Mouse (Mus musculus): ENCODE data around the gene Suz12.

Suz12 gene

DNA sequence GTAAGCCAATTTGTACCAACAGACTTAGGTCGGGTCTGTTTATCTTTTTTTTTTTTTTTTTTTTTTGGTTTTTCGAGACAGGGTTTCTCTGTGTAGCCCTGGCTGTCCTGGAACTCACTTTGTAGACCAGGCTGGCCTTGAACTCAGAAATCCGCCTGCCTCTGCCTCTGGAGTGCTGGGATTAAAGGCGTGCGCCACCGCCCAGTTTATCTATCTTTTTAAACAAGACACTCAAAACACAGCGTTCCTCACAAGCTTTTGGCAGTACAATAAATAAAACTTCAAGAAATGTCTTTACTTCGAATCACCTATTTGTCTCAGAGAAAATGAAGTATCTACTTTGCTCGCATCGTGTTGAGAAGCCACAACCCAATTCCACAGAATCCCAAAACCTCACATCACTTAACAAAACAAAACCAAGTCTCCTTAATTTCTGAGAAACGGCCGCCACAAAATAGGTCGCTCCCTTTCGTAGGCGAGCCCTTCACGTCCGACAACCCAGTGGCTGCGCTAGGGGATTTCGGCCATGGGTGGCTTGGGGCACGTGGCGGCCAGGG lies 793 bp upstream of the Suz12 start:
- WGBS: 26% methylated on average over 21 of the region's 21 CpGs

DNA sequence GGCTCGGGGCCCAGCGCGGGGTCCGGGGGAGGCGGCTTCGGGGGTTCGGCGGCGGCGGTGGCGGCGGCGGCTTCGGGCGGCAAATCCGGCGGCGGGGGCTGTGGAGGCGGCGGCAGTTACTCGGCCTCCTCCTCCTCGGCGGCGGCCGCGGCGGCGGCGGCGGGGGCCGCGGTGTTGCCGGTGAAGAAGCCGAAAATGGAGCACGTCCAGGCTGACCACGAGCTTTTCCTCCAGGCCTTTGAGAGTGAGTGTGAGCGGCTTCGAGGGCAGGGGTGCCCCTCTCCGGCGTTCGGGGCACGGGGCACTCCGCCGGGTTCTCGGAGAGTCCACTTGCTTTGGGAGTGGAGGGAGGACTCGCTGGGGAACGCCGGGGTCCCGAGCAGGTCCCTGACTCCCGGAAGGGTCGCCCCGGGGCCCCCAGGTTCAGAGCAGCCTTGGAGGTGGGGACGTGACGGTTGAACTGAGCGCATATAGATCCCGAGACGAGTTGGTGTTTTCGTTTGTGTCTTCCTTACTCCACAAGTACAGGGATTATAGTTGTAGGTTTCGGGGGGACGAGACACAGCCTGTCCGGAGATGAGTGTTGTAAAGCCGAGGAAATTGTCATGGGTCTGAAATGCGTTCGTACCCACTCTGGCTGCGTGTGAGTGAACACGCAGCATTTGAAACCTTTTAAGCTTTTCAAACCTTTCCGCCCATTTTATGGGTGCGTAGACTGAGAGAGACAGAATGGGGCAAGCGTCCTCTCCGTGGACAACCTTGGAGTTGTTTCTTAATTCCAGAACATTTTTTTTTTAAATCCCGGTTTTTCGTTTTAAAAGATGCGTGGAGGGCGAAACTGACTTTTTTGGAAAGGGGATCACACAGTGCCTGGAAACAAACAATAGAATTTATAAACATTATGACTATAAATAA lies 707 bp downstream of the Suz12 start:
- 2% methylated on average over 49 of the region's 74 CpGs for WGBS

DNA sequence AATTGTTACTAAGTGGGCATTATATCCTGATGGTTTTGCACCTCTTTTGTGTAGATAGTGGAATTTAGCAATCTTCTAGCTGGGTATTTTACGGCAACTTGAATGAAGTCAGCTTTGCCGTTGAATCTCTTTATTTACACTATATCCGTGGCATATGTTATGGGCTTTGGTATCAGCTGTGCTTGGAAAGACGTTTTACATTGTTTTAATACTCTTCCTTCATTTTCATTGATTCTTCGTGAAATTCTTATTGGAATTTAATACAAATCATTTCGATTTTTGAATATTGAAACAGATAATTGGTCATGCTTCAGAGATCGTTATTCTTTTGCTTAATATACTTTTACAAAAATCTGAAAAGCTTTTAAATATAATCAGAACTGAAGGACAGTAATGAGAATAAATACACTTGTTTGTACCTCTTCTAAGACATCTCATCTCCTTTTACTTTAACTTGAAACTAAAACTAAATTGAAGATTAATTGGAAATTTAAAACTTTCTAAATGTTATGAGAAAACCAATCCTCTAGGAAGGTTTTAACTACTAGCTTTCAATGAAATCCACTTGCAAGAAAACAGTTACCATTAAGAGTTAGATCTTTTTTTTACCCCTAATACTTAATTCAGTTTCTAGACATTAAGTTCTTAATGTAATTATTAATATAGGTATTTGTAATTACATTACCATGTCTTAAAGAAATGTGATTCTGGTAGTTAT lies 1.5 kb downstream of the Suz12 start:
- WGBS: 4% methylated on average over 7 of the region's 7 CpGs

DNA sequence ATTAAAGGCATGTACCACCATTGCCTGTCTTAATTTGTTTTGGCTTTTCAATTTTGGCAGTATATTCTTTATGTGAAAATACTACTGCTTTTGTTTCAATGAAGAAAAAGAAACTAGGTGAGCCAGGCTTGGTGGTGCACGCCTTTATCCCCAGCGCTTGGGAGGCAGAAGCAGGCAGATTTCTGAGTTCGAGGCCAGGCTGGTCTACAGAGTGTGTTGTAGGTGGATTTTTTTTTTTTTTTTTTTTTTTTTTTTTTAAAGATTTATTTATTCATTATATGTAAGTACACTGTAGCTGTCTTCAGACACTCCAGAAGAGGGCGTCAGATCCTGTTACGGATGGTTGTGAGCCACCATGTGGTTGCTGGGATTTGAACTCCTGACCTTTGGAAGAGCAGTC lies 23.6 kb downstream of the Suz12 start:
- WGBS: 92% methylated on average over 4 of the region's 5 CpGs

DNA sequence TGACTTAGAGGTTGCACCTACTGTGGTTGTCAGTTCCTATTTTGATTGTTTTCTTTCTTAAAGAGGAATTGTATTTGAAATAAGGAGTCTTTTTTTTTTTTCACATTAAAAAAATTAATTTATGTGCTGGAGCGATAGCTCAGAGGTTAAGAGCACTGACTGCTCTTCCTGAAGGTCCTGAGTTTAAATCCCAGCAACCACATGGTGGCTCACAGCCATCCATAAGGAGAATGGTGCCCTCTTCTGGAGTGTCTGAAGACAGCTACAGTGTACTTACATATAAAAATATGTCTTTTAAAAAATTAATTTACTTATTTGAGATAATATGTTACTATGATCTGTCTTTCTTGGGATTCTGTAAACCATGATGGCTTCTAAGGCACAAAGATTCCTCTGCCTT lies 26.9 kb downstream of the Suz12 start:
- 94% methylated on average over 1 of the region's 1 CpGs for WGBS

DNA sequence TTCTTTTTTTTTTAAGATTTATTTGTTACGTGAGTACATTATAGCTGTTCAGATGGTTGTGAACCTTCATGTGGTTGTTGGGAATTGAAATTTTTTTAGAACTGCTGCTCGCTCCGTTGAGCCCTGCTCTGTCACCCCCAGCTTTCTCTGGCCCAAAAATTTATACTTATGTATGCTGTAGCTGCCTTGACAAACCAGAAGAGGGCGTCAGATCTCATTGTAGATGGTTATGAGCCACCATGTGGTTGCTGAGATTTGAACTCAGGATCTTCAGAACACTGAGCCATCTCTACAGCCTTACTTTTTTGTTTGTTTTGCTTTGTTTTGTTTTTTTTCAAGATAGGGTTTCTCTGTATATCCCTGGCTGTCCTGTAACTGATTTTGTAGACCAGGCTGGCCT lies 28.4 kb downstream of the Suz12 start:
- whole genome bisulfite sequencing: 89% methylated on average over 4 of the region's 4 CpGs

DNA sequence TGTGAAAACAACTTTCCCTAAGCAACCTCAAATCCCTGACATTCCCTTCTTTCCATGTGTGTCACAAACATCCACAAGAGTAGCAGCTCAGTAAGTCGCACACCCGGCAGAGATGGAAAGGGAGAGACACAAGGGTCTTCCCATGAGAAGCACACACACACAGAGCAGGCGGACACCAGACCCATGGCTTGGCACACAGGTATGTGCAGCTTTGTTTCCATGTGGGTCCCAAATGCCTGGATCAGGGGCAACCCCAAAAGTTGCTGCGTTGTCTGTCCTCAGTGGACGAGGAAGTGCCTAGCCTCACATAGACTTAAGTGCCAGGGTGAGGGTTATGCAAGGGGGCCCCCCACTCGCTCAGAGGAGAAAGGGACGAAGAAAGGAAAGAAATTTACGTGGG lies 44.6 kb downstream of the Suz12 start:
- WGBS: 78% methylated on average over 8 of the region's 8 CpGs

DNA sequence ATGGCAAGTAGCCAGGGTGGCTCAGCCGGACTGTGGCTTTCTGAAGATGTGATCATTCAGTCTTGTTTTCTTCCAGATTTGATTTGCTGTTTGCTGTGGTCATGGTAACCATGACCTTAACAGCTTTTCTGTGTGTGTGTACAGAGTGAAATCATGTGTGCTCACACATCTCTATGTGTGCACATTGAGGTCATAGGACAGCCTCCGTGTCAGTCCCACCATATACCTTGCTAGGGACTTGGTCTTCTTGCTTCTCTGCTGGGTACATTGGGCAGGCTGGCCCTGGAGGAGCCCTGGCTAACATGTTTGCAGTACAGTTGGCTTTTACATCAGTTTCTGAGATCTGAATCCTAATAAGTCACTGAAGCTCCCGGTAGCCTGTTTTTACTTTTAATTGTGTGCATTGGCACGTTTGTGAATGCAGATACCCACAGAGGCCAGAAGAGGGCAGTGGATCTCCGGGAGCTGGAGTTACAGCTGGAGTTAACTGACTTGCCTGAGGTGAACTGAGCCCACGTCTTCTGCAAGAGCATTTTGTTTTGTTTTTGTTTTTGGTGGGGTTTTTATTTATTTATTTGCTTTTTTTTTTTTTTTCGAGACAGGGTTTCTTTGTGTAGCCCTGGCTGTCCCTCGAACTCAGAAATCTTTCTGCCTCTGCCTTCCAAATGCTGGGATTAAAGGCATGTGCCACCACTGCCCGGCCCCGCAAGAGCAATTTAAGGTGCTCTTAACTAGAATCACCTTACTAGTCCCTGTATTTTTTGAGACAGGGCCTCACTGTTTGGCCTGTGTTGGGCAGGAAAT lies 49.9 kb downstream of the Suz12 start:
- WGBS: 52% methylated on average over 10 of the region's 10 CpGs

DNA sequence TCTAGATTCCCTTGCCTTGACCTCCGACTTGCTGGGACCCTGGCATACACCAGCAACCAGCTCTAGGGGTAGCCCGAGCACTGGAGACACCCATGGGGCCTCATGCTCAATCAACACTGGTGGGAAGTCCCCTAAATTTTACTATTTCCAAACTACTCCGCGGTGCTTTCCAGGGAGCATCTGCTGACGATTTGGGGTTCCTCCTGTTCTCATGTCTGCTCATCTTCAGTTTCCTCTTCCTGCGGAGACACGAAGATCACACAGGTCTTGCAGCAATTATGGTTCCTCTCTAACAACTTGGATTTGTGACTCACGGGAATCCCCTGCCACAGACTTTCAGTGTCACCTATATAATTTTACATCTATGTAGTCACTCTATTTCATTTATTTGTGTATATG lies 50.5 kb downstream of the Suz12 start:
- 90% methylated on average over 8 of the region's 8 CpGs for WGBS

DNA sequence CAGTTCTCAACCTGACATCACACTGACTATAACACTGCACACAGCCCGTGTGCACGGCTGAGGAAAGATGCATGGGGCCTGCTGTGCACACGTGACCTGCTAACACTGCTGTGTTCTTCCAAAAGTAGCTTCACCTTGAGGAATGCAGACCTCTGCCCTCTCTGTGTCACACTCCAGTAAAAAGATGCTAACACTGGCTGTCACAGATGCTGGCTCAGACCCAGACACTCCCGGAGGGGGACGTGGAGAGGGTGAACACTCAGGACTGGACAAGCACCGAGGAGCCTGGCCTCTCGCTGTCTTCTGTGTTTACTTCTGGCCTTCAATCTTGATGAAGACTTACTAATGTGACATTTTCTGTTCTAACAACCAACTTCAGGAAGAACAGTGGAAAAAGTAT lies 54.0 kb downstream of the Suz12 start:
- 75% methylated on average over 7 of the region's 7 CpGs for WGBS

DNA sequence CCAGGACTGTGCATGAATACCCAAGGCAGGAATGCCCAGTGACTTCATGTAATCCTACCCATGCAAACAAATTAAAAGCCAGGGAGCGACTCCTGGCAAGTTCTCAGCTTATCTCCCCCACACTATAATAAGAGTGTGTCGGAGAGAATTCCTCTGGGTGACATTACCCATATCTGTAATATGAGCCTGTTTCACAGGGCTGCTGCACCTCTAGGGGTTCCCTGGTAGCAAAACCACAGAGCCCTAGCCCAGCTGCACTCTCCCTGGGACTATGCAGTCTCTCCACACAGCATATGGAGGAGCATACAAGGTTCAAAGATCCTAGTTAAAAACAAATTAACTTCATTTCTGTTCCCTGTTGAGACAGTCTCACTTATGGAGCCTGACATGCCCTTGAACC lies 57.2 kb downstream of the Suz12 start:
- WGBS: 84% methylated on average over 2 of the region's 2 CpGs

DNA sequence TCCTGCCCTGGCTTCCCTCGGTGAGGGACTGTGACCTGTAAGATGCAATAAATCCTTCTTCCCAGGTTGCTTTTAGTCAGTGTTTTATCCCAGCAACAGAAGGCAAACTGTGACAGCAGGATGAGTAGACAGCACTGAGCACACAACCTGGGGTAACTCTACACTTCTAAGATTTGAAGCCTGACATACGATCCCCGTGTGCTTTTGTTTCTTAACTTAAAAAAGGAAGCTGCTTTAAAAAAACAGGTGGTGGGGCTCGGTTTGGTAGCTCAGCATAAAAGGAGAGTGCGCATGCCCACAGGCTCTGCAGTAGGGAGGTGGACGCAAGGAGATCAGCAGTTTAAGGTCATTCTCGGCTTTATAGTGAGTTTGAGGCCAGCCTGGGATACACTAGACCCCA lies 59.5 kb downstream of the Suz12 start:
- 72% methylated on average over 7 of the region's 7 CpGs for WGBS

DNA sequence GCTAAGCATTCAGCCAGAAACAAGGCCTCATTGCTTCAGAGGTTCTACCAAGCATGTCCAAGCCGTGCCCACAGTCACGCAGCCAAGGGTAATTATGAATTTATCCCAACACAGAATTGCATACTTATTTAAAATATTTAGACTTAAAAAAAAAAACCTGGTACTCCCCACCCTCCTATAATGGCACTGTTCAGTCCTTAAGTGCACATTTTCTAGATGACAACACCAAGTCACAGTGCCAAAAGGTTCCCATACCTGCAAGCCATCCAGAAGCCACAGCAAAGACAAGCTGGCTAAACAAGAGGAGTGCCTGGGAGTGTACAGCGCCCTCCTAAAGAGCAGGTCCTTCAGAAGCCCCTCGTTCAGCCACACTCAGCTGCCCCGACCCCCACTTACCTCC lies 60.3 kb downstream of the Suz12 start:
- 93% methylated on average over 5 of the region's 5 CpGs for WGBS

DNA sequence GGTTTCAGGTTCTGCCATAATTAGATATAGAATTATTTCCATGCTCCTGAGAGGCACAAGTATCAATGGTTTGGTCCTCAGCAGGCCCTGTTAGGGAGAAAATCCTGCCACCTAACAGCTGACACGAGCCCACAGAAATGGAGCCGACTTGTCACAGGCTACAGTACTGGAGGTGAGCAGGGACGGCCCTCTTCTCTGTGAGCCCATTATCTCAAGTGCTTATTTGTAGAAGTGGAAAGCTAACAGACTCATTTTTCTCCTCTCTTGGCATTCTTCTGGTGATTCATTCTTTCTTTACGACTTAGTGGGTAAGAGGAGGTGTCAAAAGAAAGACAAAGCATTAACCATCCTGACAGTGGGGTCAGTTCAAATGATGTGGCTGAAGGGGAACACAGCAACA lies 61.8 kb downstream of the Suz12 start:
- WGBS: 82% methylated on average over 4 of the region's 4 CpGs

DNA sequence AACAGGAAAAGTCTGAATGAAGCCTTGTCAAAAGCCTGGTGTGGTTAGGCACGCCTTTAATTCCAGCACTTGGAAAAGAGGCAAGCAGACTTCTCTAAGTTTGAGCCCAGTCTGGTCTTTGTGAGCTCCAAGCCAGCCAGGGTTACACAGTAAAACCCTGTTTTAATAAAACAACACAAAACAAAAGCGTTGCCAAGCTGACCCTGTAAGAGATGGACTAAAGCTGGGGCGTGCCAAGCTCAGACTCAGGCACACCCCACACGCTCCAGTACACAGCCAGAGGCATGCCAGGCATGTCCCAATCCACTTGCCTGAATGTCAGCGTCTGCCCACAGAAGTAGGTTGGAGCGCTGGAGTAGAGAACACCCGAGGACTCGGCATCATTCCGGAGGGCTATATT lies 63.2 kb downstream of the Suz12 start:
- WGBS: 77% methylated on average over 9 of the region's 9 CpGs

DNA sequence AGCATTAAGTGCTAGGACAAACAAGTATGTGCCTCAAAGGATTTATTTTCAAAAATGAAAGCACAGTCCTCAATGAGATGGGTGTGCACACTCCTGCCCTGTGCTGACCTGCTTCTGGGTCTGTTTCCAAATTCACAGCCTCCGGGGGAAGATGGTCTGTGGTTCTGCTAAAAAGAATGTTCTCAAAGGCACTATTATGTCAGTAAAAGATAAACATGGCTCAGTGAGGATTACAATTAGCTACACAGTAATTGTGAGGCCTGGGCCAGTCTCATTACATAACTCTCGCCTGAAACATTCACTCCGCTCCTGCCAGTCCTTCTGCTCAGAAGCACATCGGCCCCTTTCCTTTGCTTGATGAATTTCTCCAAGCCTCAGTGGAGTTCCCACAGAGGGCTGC lies 69.3 kb downstream of the Suz12 start:
- WGBS: 49% methylated on average over 4 of the region's 4 CpGs

DNA sequence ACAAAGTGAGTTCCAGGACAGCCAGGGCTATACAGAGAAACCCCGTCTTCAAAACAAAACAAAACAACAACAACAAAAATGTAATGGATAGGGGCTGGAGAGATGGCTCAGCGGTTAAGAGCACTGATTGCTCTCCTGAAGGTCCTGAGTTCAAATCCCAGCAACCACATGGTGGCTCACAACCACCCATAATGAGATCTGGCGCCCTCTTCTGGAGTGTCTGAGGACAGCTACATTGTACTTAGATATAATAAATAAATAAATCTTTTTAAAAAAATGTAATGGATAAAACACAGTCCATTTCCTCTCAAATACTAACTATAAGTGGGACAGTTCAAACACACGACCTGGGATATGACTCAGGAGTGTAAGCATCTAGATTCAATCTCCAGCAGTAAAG lies 73.5 kb downstream of the Suz12 start:
- 89% methylated on average over 4 of the region's 4 CpGs for WGBS

DNA sequence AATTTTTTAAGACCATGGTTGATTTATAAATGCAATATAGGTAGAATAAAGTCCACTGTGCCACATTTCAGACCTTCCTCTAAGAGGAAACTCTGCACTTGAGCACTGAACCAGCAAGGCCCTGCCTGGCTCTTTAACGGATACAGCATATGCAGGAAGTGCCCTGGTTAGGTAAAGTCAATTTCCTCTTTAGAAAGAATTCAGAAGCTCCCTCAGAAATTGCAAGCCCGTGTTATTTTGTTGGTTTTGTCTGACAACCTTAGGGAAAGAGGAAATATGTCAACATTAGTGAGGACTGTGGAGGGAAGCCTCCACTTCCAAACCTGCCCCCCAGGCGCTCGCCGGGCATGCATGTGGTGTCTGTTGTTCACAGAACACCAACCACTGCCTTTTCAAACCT lies 74.7 kb downstream of the Suz12 start:
- 72% methylated on average over 5 of the region's 5 CpGs for WGBS

DNA sequence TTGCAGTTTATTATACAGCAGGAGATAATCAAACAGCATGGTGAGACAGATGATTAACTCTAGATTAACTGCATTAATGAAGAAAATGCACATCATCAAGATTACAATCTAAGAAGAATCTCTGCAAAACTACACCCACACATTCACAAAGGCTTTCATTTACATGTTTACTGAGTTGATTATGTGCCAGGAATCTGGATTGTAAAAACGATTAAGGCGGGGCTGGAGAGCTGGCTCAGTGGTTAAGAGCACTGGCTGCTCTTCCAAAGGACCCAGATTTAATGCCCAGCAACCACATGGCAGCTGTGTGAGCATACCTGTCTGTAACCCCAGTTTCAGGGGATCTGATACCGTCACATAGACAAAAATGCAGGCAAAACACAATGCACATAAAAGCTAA lies 76.9 kb downstream of the Suz12 start:
- WGBS: 48% methylated on average over 3 of the region's 3 CpGs

DNA sequence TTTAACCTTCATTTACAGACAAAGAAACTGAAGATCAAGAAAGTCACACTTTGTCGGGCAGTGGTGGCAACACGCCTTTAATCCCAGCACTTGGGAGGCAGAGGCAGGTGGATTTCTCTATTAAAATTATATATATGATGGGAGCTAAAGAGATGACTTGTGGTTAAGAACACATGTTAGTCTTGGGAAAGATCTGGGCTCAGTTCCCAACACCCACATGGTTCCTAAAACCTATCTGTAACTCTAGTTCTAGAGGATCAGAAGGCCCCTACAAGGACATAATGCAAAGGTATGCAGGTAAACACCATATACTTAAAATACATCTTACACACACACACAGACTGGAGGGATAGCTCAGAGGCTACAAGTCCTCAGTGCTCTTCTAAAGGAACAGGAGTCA lies 78.1 kb downstream of the Suz12 start:
- over 99% methylated on average over 2 of the region's 2 CpGs for WGBS

DNA sequence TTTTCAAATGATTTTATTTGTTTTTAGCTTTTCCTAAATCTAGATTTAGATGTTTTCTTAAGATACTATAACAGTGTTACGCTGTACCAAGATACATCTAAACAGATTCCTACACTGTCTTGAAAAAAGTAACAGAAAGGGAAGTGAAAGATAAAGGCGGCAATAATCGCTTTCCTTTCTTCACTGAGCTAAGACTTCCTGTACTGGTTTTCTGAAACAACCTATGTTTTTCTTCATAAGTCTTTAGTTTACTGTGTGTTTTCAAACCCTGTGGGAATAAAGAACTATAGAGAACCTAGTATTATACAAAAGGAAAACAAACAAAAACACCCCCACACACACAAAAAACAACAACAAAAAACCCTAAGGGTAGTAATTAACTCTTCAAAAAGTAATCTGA lies 79.5 kb downstream of the Suz12 start:
- 77% methylated on average over 3 of the region's 3 CpGs for WGBS

DNA sequence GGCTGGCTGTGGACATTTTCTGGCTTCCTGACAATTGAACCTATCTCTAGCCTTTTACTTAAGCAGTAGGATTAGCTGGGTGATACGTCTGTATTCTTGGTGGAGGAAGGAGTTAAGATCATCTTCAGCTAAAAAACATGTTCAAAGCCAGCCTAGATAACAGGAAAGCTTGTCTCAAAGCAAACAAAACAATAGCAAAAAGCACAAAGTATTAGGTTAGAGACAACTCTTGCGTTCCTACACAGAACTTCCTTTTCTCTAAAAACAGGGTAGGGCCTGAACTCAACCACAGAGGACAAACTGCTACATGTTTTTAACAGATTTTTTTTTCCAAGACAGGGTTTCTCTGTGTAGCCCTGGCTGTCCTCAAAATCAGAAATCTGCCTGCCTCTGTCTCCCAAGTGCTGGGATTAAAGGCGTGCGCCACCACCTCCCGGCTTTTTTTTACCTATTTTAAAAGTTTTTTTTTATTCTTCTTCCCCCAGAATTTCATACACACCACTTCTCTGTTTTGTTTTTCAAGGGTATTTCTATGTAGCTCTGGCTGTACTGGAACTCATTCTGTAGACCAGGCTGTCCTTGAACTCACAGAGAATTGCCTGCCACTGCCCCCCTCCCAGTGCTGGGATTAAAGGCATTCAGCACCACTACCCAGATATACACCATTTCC lies 82.8 kb downstream of the Suz12 start:
- 94% methylated on average over 5 of the region's 5 CpGs for WGBS

Data from cerebral cortex, adult 2 months (tissue).